Mouse (Mus musculus): ENCODE measurements around the gene Dtl. TPM values are rescaled to one million over a fixed set of nuclear protein-coding genes. Genes with fewer than 3 reads are reported as not detected.

The Dtl gene
- polyA plus RNA-seq, 1 experiment from 2014 or later = 39.9 TPM

DNA sequence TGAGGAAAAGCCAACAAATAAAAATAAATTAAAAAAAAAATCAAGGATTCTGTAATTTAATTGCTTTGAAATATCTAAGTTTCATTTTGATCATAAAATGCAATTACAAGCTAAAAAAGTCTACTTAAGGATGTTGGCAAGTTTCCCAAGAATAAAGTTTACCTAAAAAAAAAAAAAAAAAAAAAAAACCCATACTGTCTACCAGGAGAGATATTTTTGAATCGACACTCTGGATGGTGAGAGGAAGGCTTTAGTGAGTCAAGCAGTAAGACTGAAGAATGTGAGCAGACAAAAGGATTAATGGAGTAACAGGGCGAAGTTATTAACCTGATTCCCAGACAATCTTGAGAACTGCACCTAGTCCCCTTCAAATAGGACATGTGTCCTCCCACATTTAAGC lies 35.0 kb downstream of the Dtl start:
- Histone ChIP-seq H3K9me3 (replicated peaks; ENCODE audit: control insufficient read depth, low read length) (no peaks in the 10 kb centered on the region), H3K4me1 (ENCODE audit: control insufficient read depth, insufficient read depth, low read length) (no peaks in the 10 kb centered on the region), H3K4me3 (replicated peaks; ENCODE audit: low read length) (no peak overlapping the region), H3K27ac (ENCODE audit: low read length) (no peak overlapping the region), H3K9ac (ENCODE audit: low read length) (no peak overlapping the region), H3K4me2 (ENCODE audit: low read depth, low read length) (no peak overlapping the region), H3K36me3 (ENCODE audit: control insufficient read depth, insufficient read depth, low read length) (peaks cover 3% of the 10 kb centered on the region), H3K27me3 (ENCODE audit: control insufficient read depth, insufficient read depth, low read length) (no peaks in the 10 kb centered on the region)
- ATAC-seq (ENCODE audit: insufficient read depth, low FRiP score) = no peak
- WGBS = 66% methylated on average over 2 of the region's 2 CpGs

DNA sequence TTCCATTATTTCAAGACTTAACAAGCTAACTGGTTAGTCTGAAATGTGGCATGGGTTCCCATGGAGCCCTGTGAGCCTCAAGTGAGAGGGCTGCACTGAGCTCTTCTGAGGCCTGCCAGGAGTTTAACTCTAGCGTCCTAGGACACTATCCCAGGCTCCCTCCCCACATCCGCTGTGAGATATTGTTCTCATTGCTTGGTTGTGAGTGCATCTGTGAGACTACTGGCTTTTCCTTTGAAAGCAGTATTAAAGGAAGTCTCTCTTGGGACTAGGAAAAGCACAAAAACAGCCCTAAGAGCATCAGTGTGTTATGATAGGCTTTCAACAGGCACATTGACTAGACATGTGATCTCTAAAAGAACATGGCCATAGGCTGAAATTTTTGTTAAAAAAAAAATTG lies 40.4 kb downstream of the Dtl start:
- no peak for ATAC-seq (ENCODE audit: insufficient read depth, low FRiP score)
- no peaks in the 10 kb centered on the region for H3K4me1 ChIP-seq (ENCODE audit: control insufficient read depth, insufficient read depth, low read length)
- H3K9ac ChIP-seq (ENCODE audit: low read length) = no peak overlapping the region
- H3K4me3 ChIP-seq (replicated peaks; ENCODE audit: low read length) = no peak overlapping the region
- no peak overlapping the region for H3K27ac ChIP-seq (ENCODE audit: low read length)
- WGBS = 66% methylated on average over 2 of the region's 2 CpGs
- no peak overlapping the region for H3K4me2 ChIP-seq (ENCODE audit: low read depth, low read length)
- H3K27me3 ChIP-seq (ENCODE audit: control insufficient read depth, insufficient read depth, low read length) = no peaks in the 10 kb centered on the region
- H3K9me3 ChIP-seq (replicated peaks; ENCODE audit: control insufficient read depth, low read length) = no peaks in the 10 kb centered on the region
- H3K36me3 ChIP-seq (ENCODE audit: control insufficient read depth, insufficient read depth, low read length) = no peaks in the 10 kb centered on the region

DNA sequence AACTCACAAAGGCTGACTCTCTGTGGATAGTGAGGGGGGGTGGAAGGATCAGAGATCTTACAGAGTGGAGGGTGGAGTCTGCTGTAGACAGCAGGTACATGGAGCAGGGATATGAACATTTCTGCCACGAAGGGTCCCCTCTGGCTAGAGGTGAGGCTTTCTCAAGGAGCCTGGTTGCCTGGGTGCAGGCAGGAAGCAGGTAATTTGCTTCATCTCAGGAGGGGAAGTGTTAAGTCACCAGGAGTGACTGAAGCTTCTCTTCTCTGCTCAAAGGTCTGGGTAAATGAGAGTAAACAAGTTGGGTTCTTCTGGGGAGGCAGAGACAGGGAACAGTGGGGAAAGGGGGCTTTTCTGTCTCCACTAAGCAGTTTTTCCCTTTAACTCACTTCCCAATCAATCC lies 44.3 kb downstream of the Dtl start:
- no peak overlapping the region for H3K9ac ChIP-seq (ENCODE audit: low read length)
- no peak for ATAC-seq (ENCODE audit: insufficient read depth, low FRiP score)
- no peaks in the 10 kb centered on the region for H3K9me3 ChIP-seq (replicated peaks; ENCODE audit: control insufficient read depth, low read length)
- H3K27ac ChIP-seq (ENCODE audit: low read length) = no peak overlapping the region
- H3K4me2 ChIP-seq (ENCODE audit: low read depth, low read length) = no peak overlapping the region
- H3K4me3 ChIP-seq (replicated peaks; ENCODE audit: low read length) = no peak overlapping the region
- H3K4me1 ChIP-seq (ENCODE audit: control insufficient read depth, insufficient read depth, low read length) = peaks cover 6% of the 10 kb centered on the region
- H3K36me3 ChIP-seq (ENCODE audit: control insufficient read depth, insufficient read depth, low read length) = no peaks in the 10 kb centered on the region
- WGBS = 42% methylated on average over 1 of the region's 1 CpGs
- no peaks in the 10 kb centered on the region for H3K27me3 ChIP-seq (ENCODE audit: control insufficient read depth, insufficient read depth, low read length)

DNA sequence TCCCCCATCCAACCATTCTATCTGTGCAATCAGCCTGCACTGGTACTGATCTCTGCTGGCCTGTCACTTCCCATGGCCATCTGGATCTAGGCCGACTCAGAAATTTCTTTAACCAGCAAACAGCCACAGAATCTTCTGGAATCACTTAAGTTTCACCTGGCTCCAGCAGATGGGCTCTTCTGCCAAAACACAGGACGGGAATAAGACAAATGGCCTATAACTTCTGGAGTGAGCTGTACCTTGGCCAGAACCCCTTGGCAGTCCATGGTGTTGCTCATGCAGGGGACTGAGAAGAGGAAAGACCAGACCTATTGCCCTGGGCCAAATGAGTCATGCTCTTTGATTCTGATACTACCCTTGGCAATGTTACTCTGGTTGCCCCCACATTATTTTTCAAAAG lies 45.9 kb downstream of the Dtl start:
- H3K4me2 ChIP-seq (ENCODE audit: low read depth, low read length) = no peak overlapping the region
- no peaks in the 10 kb centered on the region for H3K9me3 ChIP-seq (replicated peaks; ENCODE audit: control insufficient read depth, low read length)
- H3K27ac ChIP-seq (ENCODE audit: low read length) = no peak overlapping the region
- WGBS = 74% methylated on average over 2 of the region's 2 CpGs
- ATAC-seq (ENCODE audit: insufficient read depth, low FRiP score) = no peak
- no peak overlapping the region for H3K4me3 ChIP-seq (replicated peaks; ENCODE audit: low read length)
- H3K4me1 ChIP-seq (ENCODE audit: control insufficient read depth, insufficient read depth, low read length) = peaks cover 6% of the 10 kb centered on the region
- H3K9ac ChIP-seq (ENCODE audit: low read length) = no peak overlapping the region
- H3K36me3 ChIP-seq (ENCODE audit: control insufficient read depth, insufficient read depth, low read length) = no peaks in the 10 kb centered on the region
- no peaks in the 10 kb centered on the region for H3K27me3 ChIP-seq (ENCODE audit: control insufficient read depth, insufficient read depth, low read length)

DNA sequence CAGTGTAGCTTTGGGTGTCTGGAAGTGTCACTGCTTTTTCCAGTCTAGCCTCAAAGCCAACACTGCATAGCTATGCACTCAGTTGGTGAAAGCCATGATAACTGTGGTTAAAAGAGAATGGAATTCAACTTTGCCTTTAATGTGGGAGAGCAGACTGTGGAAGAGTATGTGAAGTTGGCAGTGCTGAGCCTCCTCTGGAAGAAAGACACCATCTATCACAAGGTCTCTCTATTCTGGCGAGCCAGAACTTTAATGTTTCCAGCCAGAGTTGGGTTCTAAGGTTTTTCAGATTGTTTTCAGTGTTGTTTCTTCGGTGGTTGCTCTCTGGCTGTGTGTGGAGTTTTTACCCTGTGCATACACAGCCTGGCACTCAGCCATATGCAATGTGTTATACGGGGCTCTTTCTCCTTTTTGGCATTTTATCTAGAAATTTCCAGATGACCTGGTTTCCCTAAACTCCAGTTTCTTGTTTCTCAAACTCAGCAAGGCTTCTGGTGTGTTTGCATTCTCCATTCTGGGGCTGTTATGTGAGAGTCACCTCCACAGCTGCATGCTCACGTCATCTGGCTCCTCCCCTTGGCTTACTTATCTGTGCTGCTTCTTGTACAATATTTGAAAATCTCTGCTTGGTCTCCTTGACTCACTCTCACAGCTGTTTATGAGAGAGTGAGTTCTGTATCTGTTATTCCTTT lies 47.3 kb downstream of the Dtl start:
- no peaks in the 10 kb centered on the region for H3K9me3 ChIP-seq (replicated peaks; ENCODE audit: control insufficient read depth, low read length)
- peak overlapping the region; percentile 55 for H3K27ac ChIP-seq (ENCODE audit: low read length)
- no peak overlapping the region for H3K4me2 ChIP-seq (ENCODE audit: low read depth, low read length)
- H3K4me3 ChIP-seq (replicated peaks; ENCODE audit: low read length) = no peak overlapping the region
- WGBS = 31% methylated on average over 4 of the region's 4 CpGs
- ATAC-seq (ENCODE audit: insufficient read depth, low FRiP score) = peak; percentile 40; the same call in 1 of the 2 replicates
- H3K4me1 ChIP-seq (ENCODE audit: control insufficient read depth, insufficient read depth, low read length) = peaks cover 6% of the 10 kb centered on the region
- no peaks in the 10 kb centered on the region for H3K27me3 ChIP-seq (ENCODE audit: control insufficient read depth, insufficient read depth, low read length)
- H3K9ac ChIP-seq (ENCODE audit: low read length) = no peak overlapping the region
- no peaks in the 10 kb centered on the region for H3K36me3 ChIP-seq (ENCODE audit: control insufficient read depth, insufficient read depth, low read length)

DNA sequence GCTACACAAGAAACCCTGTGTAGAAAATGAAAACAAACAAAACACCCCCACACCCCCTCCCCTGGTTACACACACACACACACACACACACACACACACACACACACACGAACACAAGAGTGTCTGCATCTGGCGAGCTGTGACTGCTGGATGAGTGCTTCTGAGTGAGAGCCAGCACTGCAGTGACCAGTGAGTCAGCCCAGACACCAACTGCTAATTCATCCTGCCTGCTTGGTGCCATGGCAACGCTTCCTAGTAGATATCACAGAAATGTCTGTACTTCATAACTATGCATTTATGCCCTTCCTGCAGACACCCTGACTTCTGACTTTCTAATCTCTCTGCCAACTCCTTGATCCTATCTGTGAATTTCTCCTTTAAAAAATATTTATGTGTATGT lies 48.3 kb downstream of the Dtl start:
- Histone ChIP-seq H3K4me3 (replicated peaks; ENCODE audit: low read length) (no peak overlapping the region), H3K4me2 (ENCODE audit: low read depth, low read length) (no peak overlapping the region), H3K4me1 (ENCODE audit: control insufficient read depth, insufficient read depth, low read length) (peaks cover 6% of the 10 kb centered on the region), H3K9ac (ENCODE audit: low read length) (no peak overlapping the region), H3K27me3 (ENCODE audit: control insufficient read depth, insufficient read depth, low read length) (no peaks in the 10 kb centered on the region), H3K27ac (ENCODE audit: low read length) (no peak overlapping the region), H3K9me3 (replicated peaks; ENCODE audit: control insufficient read depth, low read length) (no peaks in the 10 kb centered on the region), H3K36me3 (ENCODE audit: control insufficient read depth, insufficient read depth, low read length) (no peaks in the 10 kb centered on the region)
- no peak for ATAC-seq (ENCODE audit: insufficient read depth, low FRiP score)
- 72% methylated on average over 3 of the region's 3 CpGs for WGBS

DNA sequence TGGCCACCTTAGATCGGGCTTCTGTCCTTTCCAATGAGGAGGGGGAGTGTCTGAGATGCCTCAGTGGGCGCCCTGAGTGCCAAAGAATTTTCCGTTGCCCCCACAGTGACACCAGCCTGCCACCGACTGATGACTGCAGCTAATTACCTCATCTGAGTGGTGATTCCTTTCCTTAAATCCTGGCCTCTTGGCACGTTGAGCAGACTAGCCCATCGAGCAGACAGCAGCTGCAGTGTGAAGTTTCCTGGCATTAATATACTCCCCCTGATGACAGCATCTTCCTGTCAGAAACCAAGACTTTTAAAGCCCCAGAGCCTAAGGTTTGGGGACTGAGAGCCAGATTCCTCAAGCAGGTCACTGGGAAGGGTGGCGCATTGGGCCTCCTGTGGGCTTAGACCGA lies 53.9 kb downstream of the Dtl start:
- no peak overlapping the region for H3K27ac ChIP-seq (ENCODE audit: low read length)
- no peak overlapping the region for H3K4me3 ChIP-seq (replicated peaks; ENCODE audit: low read length)
- H3K4me1 ChIP-seq (ENCODE audit: control insufficient read depth, insufficient read depth, low read length) = no peaks in the 10 kb centered on the region
- H3K9ac ChIP-seq (ENCODE audit: low read length) = no peak overlapping the region
- H3K9me3 ChIP-seq (replicated peaks; ENCODE audit: control insufficient read depth, low read length) = no peaks in the 10 kb centered on the region
- H3K36me3 ChIP-seq (ENCODE audit: control insufficient read depth, insufficient read depth, low read length) = no peaks in the 10 kb centered on the region
- H3K4me2 ChIP-seq (ENCODE audit: low read depth, low read length) = no peak overlapping the region
- WGBS = 75% methylated on average over 8 of the region's 8 CpGs
- H3K27me3 ChIP-seq (ENCODE audit: control insufficient read depth, insufficient read depth, low read length) = no peaks in the 10 kb centered on the region
- no peak for ATAC-seq (ENCODE audit: insufficient read depth, low FRiP score)

DNA sequence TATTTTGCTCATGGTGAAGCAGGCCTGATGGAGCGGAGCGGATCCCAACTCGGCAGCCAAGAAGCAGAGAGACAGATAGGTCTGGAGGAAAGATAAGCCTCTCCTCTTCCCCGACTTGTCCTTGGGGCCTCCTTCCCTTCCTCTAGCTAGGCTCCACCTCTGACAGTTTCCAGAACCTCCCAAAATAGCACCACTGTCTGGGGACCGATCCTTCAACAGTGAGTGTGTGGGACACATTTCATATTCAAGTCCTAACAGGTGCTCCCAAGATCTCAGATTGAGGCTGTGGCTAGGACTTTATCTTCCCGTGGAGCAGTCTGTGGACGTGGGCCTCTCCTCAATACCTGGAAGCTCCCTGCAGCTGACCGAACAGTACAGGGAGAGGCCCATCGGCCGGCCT lies 54.7 kb downstream of the Dtl start:
- ATAC-seq (ENCODE audit: insufficient read depth, low FRiP score) = no peak
- WGBS = 72% methylated on average over 10 of the region's 10 CpGs
- Histone ChIP-seq H3K9me3 (replicated peaks; ENCODE audit: control insufficient read depth, low read length) (no peaks in the 10 kb centered on the region), H3K4me1 (ENCODE audit: control insufficient read depth, insufficient read depth, low read length) (no peaks in the 10 kb centered on the region), H3K4me2 (ENCODE audit: low read depth, low read length) (no peak overlapping the region), H3K36me3 (ENCODE audit: control insufficient read depth, insufficient read depth, low read length) (no peaks in the 10 kb centered on the region), H3K9ac (ENCODE audit: low read length) (no peak overlapping the region), H3K27me3 (ENCODE audit: control insufficient read depth, insufficient read depth, low read length) (no peaks in the 10 kb centered on the region), H3K4me3 (replicated peaks; ENCODE audit: low read length) (no peak overlapping the region), H3K27ac (ENCODE audit: low read length) (no peak overlapping the region)

DNA sequence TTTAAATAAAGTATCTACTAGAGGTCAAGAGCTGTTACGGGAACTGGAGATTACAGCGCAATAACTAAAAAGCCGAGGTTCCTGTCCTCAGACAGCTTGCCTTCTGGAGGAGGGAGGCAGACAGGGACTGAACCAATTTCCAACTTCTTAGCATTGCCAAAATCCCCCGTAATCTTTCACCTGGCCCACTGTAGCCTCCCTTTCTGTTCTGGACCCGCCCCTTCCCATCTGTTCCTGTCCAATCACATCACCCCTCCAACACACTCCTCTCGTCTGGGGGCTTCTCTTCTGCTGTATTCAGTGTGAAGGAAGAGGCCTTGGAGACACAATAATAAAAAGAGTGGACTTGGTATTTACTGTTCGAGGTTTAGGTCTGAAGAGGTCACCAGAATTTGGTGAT lies 55.1 kb downstream of the Dtl start:
- no peaks in the 10 kb centered on the region for H3K27me3 ChIP-seq (ENCODE audit: control insufficient read depth, insufficient read depth, low read length)
- H3K4me2 ChIP-seq (ENCODE audit: low read depth, low read length) = no peak overlapping the region
- H3K4me1 ChIP-seq (ENCODE audit: control insufficient read depth, insufficient read depth, low read length) = no peaks in the 10 kb centered on the region
- ATAC-seq (ENCODE audit: insufficient read depth, low FRiP score) = no peak
- H3K9ac ChIP-seq (ENCODE audit: low read length) = no peak overlapping the region
- WGBS = 72% methylated on average over 7 of the region's 7 CpGs
- H3K9me3 ChIP-seq (replicated peaks; ENCODE audit: control insufficient read depth, low read length) = no peaks in the 10 kb centered on the region
- H3K27ac ChIP-seq (ENCODE audit: low read length) = no peak overlapping the region
- H3K4me3 ChIP-seq (replicated peaks; ENCODE audit: low read length) = no peak overlapping the region
- no peaks in the 10 kb centered on the region for H3K36me3 ChIP-seq (ENCODE audit: control insufficient read depth, insufficient read depth, low read length)
